Mouse (Mus musculus) erythroid progenitor cell, adult 5-6 weeks (primary cell): ENCODE data around the gene Med16. TPM values are rescaled to one million over a fixed set of nuclear protein-coding genes. Genes with fewer than 3 reads are reported as not detected.
A peak's percentile ranks its signal among the peaks of the same experiment; 100 is the strongest.
"Not testable (repeated sequence)": the region's sequence is repeated elsewhere in the genome, so short reads cannot be mapped to it uniquely, and the experiment has no call there.

Experiments used
- ATAC-seq: replicated peaks from 2 replicates; pipeline ENCODE4 v1.8.0; 2016; ENCODE audit warnings: moderate number of reproducible peaks, mild to moderate bottlenecking, moderate TSS enrichment, inconsistent platforms; ENCODE audit not compliant: poor library complexity, low FRiP score, severe bottlenecking
- total RNA-seq, 2 experiments: library from RNA; stranded (forward) in 1 of 2; stranded (reverse) in 1 of 2; fragments of 150-400 nt in 1 of 2; fragments of 186-747, 209-891 nt in 1 of 2; gene quantifications; 2 replicates each; pipeline versions ENCODE4 v1.2.3 to v1.2.4; 2015 to 2017; ENCODE audit warnings: low replicate concordance in 2 of 2

Gene Med16
- total RNA-seq, 2 experiments from 2014 or later, result 5.9 to 9.1 TPM

DNA sequence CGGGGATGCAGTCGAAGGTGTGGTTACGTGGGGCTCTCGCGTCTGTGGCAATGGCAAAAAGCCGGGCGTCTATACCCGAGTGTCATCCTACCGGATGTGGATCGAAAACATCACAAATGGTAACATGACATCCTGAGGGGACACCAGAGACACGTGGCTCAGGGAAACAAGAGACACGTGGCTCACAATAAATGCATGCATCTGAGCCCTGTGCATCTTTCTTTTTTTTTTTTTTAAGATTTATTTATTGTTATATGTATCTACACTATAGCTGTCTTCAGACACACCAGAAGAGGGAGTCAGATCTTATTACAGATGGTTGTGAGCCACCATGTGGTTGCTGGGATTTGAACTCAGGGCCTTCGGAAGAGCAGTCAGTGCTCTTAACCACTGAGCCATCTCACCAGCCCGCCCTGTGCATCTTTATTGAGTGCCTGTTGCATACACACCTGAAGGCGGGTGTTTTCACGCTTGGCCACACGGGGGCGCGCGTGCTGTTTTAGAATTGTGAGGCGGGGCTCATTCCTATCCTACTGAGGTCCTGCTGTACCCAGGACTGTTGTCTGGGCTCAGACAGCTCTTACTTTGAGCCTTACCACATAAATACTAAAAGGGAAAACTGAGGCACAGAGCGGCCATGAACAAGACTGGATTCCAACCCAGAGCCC, 16.1 kb downstream of the Med16 start:
- ATAC-seq, result peak; percentile 76

GRCm38 (mm10) chr10:79890670-79891069, 18.1 kb downstream of the Med16 start, which contains the start of gene Cfd:
TSS of gene Cfd (plus strand) at chr10:79890853.
- ATAC-seq, result no peak

- ATAC-seq, result no peak
Measured at GRCm38 (mm10) chr10:79889386-79889785, 19.3 kb downstream of the Med16 start.

- no peak for ATAC-seq
Measured at GRCm38 (mm10) chr10:79886611-79887010, 22.1 kb downstream of the Med16 start.

DNA sequence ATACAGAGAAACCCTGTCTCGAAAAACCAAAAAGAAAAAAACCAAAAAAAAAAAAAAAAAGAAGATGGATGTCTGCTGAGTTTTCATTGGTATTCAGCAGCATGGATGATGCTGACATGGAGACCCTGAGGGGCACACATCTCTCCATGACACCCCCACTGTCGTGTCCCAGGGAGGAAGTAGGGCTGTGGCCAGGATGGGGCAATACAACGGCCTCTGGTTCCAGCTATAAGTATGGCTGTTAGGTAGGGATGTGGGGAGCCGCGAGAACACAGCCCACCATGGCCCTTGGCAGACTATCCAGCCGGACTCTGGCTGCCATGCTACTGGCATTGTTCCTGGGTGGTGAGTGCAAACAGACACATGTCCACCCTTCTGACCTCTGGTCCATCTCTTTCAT, 22.7 kb downstream of the Med16 start, which contains the start of gene Elane:
Elane (plus strand) TSS at position 194 of the 400 bp plus-strand sequence.
- ATAC-seq, result no peak

- ATAC-seq, result not testable (repeated sequence)
Measured at GRCm38 (mm10) chr10:79884938-79885337, 23.8 kb downstream of the Med16 start.

GRCm38 (mm10) chr10:79884446-79884845, 24.3 kb downstream of the Med16 start:
- ATAC-seq, result no peak

- peak; percentile 56 for ATAC-seq
Measured at GRCm38 (mm10) chr10:79883297-79884084, 25.2 kb downstream of the Med16 start.

GRCm38 (mm10) chr10:79881981-79882380, 26.7 kb downstream of the Med16 start:
- ATAC-seq, result peak; percentile 52

- no peak for ATAC-seq
Measured at GRCm38 (mm10) chr10:79880721-79881120, 28.0 kb downstream of the Med16 start.

- no peak for ATAC-seq
Measured at GRCm38 (mm10) chr10:79879527-79879926, 29.2 kb downstream of the Med16 start.

DNA sequence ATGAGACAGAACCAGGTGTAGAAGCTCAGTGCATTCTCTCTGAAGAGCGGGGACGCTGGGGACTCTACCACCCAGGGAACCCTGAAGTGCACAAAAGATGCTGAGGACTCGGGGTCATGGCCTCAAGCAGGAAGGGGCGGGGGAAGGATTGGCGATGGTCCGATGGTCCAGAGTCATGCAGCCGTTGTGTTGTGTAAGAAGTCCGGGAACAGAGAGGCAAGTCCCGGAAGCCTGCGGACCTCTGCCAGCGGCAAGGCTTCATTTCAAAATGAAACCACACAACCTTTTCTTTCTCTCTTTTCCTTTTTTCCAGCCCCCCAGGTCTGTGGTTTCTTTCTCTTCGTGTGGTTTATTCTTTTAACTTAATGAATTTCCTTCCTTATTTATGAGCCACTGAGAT, 31.0 kb downstream of the Med16 start:
- no peak for ATAC-seq

- ATAC-seq, result no peak
Measured at GRCm38 (mm10) chr10:79877174-79877573, 31.5 kb downstream of the Med16 start.

GRCm38 (mm10) chr10:79874290-79874862, 34.3 kb downstream of the Med16 start, which contains the start of the genes Prtn3 and Plppr3:
TSS of gene Prtn3 (plus strand) at chr10:79874476.
TSS of gene Plppr3 (minus strand) at chr10:79874634.
- no peak for ATAC-seq

- no peak for ATAC-seq
Measured at GRCm38 (mm10) chr10:79873715-79874289, 34.9 kb downstream of the Med16 start.

DNA sequence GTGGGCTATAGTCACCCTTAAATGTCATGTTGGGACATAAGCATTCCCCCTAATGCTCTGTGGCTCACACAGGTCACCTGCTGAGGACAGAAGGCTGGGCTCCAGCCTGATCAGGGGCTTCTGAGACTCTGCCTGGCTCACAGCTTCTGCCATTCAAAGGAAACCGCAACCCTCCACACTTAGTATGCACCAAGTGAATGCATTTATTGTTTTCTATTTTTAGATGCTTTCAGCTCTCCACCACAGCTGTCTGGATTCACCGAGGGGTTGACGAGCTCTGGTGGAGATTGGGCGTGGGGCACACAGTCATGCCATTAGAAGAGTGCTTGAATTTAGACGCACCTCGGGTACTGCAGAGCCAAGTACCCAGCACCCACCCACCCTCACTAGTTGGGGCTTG, 35.4 kb downstream of the Med16 start:
- no peak for ATAC-seq

DNA sequence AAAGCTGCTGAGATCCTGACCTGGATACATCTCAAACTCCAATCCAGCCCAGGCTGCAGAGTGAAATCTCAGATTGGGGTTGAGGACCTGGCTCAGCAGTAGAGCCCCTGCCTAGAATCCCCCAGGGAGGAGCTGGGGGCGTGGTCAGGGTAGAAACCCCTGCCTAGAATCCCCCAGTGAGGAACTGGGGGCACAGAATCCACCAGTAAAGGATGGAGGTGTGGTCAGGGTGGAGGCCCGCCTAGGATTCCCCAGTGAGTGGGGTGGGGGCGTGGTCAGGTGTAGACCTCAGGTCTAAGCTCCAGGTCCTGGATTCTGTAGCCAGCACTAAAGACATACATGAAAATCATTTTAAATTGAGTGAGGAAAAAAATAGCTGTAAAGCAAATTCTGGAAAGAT, 35.9 kb downstream of the Med16 start:
- no peak for ATAC-seq

DNA sequence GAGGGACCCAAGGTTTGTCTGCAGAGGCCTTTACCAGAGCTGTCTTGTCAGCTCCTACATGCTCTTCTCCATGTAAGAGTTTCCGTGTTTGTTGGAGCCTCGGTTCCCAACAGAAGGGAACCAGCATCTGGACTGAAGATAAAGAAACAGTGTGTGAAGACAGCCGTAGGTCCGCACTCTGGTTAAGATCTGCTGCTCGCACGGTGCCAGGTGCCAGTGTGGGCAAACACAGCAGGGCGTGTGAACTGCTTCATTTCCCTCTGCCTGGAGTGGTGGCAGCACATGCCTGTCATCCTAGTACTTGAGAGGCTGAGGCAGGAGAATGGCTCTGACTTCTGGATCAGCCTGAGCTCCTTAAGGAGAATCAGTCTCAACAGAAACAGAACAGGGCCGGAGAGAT, 36.9 kb downstream of the Med16 start:
- no peak for ATAC-seq

DNA sequence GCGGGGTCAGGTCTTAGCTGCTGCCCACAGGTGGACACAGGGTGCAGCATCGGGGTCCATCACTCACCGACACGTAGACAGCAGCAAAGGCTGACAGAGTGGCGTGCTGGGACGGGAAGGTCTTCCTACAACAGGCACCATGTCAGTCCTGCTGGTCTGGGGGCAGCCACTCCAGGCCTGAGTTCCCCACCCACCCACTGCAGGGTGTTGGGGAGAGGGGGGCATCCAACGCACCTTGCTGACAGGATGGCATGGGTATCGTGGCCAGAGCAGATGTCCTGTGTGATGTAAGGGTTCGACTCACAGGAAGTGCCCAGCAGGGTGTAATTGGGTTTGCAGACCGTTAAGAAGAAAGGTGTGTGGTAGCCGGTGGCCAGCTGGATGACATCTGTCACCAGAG, 42.1 kb downstream of the Med16 start:
- ATAC-seq, result no peak

- ATAC-seq, result 0 out of 2 replicates have a peak, but pooled peaks have one; percentile 28
Measured at GRCm38 (mm10) chr10:79865801-79866295, 42.9 kb downstream of the Med16 start.
